Mouse (Mus musculus) urinary bladder, postnatal 36 days (tissue): ENCODE results near the gene Hps4.
A peak's percentile ranks its signal among the peaks of the same experiment; 100 is the strongest.

Experiments used
- DNase-seq, 2 experiments: peaks; one replicate each; pipeline ENCODE4 v3.0.0; 2022; ENCODE audit warnings: low spot score in 2 of 2, mixed read lengths in 1 of 2

The Hps4 gene

GRCm38 (mm10) chr5:112323246-112323645 is 19.6 kb upstream of the Hps4 start:
- DNase-seq = no peak

- peak; percentile 20 to 51 for DNase-seq
These were observed 18.0 kb upstream of the Hps4 start for GRCm38 (mm10) chr5:112324637-112325545.

GRCm38 (mm10) chr5:112325546-112326445 is 17.1 kb upstream of the Hps4 start, which contains the start of gene Tfip11:
TSS of gene Tfip11 (plus strand) at chr5:112326358.
- peak; percentile 95 to 96 for DNase-seq

GRCm38 (mm10) chr5:112326446-112327009 is 16.4 kb upstream of the Hps4 start:
- DNase-seq = no peak

GRCm38 (mm10) chr5:112327854-112328253 is 15.0 kb upstream of the Hps4 start:
- DNase-seq = no peak

GRCm38 (mm10) chr5:112329805-112330564 is 12.9 kb upstream of the Hps4 start:
- no peak for DNase-seq

- DNase-seq = peak; percentile 32 to 34
These were observed 7.4 kb upstream of the Hps4 start for GRCm38 (mm10) chr5:112335473-112335872.

- no peak for DNase-seq
These were observed 5.9 kb upstream of the Hps4 start for GRCm38 (mm10) chr5:112337004-112337403.

- no peak for DNase-seq
These were observed 3.7 kb upstream of the Hps4 start for GRCm38 (mm10) chr5:112339215-112339614.

- DNase-seq = no peak
These were observed 317 bp downstream of the Hps4 start for GRCm38 (mm10) chr5:112343205-112343595.

GRCm38 (mm10) chr5:112344092-112344960 is 1.4 kb downstream of the Hps4 start:
- DNase-seq = no peak

- no peak for DNase-seq
These were observed 3.5 kb downstream of the Hps4 start for GRCm38 (mm10) chr5:112346211-112346965.

GRCm38 (mm10) chr5:112349169-112349568 is 6.3 kb downstream of the Hps4 start:
- DNase-seq = no peak

- DNase-seq = no peak
These were observed 12.6 kb downstream of the Hps4 start for GRCm38 (mm10) chr5:112355493-112355892.

- no peak for DNase-seq
These were observed 13.0 kb downstream of the Hps4 start, which contains the start of gene Gm6583 for GRCm38 (mm10) chr5:112355910-112356309. TSS of gene Gm6583 (minus strand) at chr5:112356033.

GRCm38 (mm10) chr5:112356322-112356721 is 13.4 kb downstream of the Hps4 start:
- DNase-seq = no peak

GRCm38 (mm10) chr5:112359520-112359919 is 16.6 kb downstream of the Hps4 start:
- DNase-seq = no peak

- no peak for DNase-seq
These were observed 17.2 kb downstream of the Hps4 start for GRCm38 (mm10) chr5:112360077-112360476.

GRCm38 (mm10) chr5:112364184-112364797 is 21.4 kb downstream of the Hps4 start:
- no peak for DNase-seq
